Mouse (Mus musculus): ENCODE results near the gene Lrrc45.

Lrrc45 gene

DNA sequence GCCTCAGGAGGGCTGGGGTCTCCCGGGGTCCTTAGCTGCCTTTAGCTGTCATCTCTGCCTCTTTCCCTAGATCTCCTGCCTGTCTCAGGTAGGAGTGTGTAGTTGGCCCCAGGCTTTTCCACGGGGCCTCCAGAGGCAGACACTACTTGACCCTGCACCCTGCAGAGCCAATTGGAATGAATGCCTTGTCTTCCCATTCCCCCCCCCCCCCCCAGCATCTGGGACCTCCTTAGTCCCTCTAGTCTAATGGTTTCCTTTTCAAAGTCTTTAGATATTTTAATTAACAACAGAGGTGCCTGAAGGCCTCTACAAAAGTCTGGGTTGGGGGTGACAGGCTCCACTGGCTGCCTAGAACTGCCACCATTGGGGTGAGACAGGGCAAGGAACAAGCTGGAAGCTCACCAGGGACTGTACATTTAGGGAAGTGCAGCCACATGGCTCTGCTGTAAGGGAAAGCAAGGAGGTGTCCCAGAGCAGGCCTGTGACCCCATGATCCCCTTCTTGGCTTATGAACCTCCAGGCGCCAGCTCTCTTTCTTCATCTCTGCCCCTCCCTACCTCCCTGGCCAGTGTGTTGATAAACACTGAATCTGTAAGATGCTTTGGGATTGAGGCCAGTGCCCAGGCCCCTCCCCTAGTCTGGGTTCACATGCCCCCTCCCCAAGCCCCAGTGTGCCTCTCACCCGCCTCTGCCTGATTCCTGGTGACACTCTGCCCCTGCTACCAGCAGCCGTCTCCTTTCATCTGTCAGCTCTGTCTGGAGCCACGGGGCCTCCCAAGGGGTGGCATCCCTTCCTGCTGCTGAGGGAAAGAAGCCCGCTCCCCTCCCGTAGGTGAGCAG, 9.0 kb upstream of the Lrrc45 start:
- no peak for DNase-seq

DNA sequence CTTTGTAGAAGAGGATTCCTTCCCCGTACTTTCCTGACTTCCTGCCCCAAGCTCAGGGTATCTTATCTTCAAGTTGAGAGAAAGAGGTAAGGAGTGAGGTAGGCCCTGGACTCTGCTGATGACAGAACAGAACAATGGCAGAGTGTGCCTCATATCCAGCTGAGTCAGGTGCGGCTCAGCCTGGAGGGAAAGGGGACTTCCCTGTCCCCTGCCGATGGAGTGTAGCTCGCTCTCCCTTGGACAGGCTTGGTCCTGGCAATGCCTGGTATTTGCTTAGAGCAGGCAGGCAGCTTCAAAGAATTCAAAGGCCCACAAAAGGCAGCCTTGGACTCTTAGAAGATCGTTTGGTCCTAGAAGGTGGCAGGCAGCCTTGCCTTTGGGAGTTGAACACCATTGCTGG, 7.6 kb upstream of the Lrrc45 start:
- no peak for DNase-seq

DNA sequence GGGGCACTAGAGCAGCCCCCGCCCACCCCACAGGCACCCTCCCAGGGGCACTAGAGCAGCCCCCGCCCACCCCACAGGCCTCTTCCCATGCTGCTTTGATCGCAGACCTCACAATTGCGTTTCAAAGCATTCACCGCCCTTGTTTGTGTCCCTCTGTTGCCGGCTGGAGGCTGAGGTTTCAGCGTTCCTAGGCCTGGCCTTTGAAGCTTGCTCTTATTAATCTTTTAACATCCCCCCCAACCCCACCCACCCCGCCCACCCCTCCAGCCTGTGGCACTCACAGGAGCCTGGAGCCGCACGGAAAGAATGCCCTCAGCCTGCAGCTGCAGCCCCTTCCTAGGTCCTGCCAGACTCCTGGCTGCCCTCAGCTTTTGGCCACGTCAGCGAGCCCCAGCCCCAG, 6.5 kb upstream of the Lrrc45 start:
- no peak for DNase-seq

DNA sequence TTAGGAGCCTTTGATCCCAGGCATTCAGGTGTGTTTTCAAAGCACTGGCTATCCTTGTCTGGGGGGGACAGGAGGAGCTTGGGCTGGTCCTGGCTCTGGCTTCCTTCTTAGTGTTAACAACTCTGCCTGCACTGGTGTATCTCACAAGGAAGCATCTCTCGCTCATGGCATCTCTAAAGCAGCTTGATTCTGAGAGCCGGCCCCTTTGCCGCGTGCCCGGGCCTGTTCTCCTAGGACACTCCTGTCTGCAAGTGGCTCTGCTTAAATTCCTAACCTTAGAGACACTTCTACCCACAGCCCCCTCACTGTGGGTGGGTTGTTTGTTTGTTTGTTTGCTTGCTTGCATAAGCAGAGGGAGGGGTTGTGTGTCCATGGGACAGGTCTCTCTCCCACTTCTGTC, 5.8 kb upstream of the Lrrc45 start:
- DNase-seq, result no peak

DNA sequence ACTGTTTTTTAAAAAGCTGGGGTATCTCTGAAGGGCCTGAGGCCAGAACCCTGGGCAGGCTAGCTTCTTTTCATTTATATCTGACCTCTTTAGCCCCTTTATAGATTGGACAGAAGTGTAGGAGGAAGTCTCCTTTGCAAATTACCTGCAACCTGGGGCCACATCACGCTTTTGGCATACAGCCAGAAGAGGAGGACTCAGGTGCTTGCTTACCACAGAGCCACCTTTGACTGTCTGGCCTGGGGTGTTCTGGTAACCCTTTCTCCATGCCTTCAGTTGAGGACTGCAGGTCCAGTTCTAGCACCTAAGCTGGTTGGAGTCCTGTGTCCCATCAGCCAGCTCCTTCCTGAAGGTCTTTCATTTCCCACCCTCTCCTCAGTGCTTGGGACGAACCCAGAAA, 4.2 kb upstream of the Lrrc45 start:
- no peak for DNase-seq

DNA sequence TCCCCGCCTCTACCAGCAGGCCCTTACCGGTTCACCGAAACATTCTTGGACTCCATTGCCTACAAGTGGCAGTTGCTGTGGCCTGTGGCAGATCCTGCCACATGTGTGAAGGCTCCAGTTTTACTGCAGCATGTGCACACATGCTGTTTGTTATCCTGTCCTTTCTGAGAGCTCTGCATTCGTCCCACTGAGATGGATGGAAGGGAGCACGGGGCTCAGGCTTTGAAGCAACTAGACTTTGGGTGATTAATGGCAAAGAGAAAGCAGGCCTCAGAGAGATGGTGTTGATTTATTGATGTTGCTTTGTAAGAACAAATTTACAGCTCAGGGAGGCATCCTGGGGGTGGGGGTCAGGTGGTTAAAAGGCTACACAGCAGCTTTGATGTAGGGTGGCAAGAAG, 3.1 kb upstream of the Lrrc45 start:
- no peak for DNase-seq

DNA sequence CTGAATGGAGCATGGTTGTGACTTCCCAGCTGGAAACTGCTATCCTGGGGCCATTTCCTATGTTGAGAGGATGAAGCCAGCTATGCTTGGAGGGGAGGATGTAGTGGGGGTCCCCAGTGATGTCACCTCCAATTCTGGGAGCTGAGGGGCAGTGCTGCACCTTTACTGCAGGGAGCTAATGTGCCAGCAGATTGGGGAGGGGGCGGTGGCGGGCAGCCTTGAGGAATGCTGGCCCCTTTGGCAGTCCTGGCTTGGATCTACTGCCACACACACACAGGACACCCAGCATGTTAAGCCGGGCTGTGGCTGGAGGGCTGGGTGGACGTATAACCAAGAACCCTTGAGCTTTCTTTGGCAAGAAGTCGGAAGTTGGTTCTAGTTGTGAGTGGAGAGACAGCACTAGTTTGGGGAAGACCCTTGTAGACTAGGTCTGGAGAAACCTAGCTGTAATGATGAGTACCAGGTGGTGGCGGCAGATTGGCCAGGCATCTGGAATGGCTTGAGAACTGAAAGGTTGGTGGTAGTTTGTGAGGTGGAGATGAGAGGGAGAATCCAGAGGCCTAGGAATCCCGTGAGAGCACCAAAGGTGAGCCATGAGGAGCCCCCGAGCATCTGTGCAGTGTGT, 1.6 kb upstream of the Lrrc45 start:
- DNase-seq, result no peak

DNA sequence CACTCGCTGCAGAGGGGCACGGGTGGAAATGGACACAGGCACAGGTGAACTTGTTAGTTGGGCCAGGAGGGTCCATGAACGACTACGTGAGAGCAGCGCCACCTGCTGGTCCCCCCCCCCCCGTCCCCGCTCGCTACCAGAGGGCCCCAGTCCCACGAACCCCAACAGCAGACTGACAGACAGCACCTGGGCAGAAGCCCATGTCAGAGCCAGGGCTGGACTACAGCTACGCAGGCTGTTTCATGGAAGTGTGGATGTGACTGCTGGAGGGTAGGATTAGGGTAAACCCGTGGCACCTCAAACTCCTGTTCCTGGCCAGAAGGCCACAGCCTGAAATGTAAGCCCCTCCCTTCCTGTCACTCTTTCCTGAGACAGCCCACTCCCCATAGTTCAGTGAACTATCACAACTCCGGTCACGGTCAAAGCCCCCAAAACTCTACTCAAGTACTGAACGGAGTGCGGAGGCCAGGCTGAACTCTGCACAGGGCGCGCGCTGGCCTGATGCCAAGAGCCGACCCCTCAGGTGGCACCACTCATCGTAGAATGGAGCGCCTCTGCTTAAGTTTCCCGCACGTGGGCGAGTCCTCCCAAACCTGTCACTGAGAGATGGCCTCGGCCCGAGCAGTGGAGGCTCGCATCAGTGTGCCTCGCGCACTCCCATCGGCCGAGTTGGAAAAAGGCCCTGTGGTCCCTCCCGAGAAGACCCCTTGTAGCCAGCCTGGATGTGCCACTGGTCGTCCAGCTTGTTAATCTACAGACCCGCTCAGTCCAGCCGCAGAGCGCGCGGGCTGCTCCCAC, 755 bp upstream of the Lrrc45 start:
- no peak for DNase-seq

DNA sequence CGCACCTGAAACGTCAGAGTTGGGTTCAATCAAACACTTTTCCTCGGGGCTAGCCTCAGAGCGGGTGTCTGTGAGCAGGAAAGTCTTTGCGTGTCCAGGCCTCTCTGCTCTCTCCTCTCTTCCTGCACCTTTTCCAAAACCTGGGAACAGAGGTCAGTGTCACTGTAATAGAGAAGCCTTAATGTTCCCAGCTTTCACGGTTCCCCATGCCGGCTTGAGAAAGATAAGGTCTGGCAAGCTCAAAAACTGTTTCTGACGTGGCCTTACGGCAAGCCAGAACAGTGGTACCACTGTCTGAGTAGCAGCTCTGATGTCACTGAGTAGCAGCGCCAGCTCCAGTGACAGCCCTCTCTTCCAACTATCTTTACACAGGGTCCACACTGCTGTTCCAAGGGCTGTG, 821 bp downstream of the Lrrc45 start:
- no peak for DNase-seq

DNA sequence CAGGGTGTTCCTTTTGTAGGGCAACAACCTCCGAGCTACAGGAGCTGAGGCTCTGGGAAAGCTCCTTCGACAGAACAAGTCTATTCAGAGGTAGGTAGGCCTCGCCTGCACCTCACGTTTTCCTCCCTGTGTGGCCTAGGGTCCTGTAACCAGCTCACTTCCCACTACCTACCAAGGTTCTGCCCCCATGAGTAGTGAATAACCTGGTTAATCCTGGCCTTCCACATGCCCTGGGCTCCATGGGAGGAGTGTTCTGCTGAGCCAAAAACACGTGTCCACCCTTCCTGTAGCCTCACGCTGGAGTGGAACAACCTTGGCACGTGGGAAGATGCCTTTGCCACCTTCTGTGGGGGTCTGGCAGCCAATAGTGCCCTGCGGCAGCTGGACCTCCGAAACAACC, 1.4 kb downstream of the Lrrc45 start:
- no peak for DNase-seq

DNA sequence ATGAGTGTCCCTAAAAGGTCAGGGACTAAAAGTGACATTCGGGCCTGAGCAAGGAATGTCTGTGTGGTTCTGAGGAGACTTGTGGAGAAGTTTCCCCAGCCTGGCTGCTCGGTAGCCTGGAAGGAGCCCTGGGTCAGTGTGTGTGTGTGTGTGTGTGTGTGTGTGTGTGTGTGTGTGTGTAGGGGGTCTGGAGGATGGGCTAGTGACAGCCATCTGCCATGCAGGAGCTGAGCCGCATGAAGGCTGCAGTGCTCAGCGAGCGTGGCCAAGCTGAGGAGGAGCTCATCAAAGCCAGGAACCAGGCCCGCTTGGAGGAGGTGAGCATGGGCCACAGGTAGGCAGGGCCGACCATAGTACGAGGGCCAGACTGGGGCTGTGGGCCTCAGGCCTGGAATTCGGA, 5.5 kb downstream of the Lrrc45 start:
- DNase-seq, result no peak

DNA sequence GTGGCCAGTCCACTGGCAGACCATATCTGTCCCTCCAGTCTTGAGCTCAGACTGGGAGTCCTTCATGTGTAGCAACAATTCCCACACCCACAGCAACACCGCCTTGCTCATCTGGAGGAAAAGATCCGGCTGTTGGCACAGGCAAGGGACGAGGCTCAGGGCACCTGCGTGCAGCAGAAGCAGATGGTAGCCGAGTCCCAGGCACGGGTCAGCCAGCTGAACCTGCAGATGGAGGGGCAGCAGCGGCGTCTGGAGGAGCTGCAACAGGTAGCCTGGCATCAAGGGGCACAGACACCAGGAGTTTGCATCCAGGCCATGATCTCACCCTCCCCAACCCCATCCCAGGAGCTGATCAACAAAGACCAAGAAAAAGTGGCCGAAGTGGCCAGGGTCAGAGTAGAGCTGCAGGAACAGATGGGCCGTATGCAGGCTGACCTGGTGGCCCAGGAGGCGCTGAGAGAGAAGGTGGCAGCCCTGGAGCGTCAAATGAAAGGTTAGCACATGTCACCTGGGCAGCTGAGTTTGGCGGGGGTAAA, 6.2 kb downstream of the Lrrc45 start:
- DNase-seq, result no peak

DNA sequence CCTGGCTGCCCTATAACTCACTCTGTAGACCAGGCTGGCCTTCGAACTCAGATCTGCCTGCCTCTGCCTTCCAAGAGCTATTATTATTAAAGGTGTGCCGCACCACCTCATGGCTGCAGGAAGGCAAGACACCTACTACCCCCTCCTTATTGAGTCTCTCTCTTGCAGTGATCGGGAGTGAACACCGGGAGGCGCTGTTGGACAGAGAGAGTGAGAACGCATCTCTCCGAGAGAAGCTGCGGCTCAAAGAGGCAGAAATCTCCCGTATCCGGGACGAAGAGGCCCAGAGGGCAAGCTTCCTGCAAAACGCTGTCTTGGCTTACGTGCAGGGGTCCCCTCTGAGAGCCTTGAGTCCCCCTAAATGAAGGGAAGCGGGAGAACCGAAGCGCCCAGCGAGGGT, 6.7 kb downstream of the Lrrc45 start:
- peak; percentile 82 for DNase-seq

DNA sequence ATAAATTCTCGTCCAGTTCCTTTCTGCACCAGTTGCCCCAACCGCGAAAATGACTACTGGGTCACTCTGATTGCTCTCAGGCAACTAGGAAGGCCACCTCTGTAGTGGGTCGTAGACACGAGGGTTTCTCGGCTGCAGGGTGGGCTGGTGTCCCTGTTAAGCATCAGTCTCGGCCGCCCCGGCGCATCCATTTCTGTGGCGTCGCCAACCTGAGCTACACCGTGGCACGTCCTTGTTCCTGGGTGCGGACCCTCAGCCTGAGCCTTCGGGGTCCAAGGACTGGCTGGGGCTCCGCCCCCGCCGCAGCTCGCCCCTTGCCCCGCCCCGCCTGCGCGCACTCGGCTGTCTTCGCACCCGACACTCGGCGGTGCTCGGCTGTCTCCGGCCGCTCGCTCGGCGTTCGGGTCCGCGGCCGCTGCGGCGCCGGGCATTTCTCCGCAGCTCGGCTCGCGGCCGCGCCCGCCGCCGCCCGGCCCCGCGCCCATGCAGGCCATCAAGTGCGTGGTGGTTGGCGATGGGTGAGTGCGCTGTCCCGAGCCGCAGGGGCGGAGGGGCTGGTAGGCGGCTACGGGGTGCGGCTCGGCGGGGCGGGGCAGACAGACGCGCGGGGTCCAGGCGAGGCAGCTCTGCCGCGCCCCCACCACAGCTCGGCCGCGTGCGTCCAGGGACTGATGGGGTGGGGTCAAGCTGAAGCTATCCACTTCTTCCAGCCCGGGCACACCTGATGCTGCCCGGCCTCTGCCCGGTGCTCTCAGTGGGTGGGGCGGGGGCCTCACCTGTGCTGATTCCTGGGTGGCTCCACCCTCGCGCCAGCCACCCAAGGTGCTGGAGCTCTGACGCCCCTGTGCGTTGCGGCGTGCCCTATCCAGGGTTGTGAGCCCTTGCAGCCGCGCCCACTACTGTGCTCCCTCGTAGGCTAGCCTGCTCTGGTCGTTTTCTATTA, 7.7 kb downstream of the Lrrc45 start, which contains the start of gene Rac3:
Rac3 (plus strand) TSS at position 347 of the 943 bp plus-strand sequence.
- DNase-seq, result no peak

DNA sequence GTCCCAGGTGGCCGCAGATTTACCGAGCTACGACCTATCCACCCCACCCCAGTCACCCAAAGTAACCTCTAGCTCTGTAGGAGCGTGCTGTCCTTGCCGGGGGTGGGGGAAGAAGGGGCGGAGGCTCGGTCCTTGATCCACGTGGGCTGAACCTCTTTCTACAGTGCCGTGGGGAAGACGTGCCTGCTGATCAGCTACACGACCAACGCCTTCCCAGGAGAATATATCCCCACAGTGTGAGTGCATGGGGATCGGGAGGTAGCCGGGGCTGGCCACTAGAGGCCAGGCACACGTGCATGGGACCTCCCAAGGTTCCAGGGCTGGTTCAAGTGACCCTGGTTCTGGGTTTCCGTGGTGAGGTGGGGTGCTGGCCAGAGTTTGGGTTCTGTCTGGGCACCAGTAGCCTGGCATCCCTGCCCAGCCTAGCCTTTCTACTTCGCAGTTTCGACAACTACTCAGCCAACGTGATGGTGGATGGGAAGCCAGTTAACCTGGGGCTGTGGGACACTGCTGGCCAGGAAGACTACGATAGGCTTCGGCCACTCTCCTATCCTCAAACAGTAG, 8.4 kb downstream of the Lrrc45 start:
- no peak for DNase-seq

DNA sequence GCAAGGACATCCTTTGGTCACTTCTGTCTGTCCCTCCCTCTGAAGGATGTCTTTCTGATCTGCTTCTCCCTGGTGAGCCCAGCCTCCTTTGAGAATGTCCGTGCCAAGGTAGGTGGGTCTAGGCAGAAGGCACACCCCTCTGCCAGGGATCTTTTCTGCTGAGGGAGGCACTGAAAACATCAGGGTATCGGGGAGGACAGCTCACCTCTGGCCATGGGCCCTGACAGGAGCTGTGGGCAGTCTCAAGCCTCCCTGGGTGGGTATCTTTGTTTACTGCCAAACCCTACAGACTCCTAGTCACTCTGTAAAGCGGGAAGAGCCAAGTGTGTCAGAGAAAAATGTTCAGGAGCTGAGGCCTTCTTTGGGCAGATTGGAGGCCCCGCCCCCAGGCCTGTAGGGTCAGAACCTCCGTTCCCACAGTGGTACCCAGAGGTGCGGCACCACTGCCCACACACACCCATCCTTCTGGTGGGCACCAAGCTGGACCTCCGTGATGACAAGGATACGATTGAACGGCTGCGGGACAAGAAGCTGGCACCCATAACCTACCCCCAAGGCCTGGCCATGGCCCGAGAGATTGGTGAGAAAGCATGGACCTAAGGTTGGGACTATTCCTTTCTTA, 9.1 kb downstream of the Lrrc45 start:
- DNase-seq, result no peak

DNA sequence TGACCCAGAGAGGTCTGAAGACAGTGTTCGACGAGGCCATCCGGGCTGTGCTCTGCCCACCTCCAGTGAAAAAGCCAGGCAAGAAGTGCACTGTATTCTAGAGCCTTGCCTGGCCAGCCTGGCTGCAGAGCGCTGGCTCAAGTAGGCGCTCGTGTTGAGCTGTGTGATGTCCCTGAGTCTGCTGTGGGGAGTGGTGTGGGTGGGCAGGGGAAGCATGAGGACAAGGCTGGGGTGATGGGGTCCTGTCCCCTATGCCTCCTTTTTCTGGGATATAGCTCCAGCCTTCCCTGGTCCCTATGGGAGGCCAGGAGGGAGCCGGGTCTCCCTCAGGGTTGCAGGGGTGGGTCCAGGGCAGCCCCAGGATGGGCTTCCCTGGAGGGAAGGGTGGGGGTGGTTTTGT, 9.8 kb downstream of the Lrrc45 start:
- no peak for DNase-seq

DNA sequence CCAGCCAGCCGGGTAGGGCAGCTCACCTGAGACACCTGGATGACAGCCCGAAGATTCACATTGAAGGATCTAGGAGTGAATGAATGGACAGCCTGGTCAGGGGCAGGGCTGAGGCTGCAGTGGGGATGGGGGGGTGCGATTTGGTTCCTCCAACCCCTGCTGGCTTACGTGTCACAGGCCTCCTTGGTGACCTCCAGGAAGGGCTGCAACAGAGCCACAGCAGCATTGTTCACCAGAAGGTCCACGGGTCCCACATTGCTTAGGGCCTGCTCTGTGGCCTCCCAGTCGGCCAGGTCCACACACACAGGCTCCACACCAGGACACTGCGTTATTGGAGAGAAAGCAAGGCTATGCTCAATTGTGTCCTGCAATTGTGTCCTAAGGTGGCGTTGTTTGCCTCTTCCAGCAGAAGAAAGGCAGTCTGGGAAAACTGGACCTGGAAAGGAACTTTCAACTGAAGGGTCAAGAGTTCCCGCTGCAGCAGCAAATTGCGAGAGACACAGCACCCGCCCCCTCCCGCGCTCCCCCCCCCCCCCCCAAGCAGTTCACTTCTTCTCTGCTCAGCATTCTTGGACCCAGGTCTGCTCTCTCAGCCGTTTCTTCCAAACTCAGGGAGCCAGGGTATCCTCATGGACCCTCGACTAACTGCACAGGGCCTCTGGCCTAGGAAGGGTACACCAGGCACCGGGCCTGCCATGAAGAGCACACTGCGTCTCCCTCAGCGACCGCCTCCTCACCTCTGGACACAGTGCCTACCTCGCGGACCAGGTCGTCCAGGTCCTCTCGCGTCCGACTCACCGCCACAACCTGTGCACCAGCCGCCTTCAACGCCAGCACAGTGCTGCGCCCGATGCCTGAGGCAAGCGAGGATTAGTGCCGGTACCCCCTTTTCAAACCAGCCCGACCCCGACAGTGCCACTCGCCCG, 12.8 kb downstream of the Lrrc45 start:
- no peak for DNase-seq

DNA sequence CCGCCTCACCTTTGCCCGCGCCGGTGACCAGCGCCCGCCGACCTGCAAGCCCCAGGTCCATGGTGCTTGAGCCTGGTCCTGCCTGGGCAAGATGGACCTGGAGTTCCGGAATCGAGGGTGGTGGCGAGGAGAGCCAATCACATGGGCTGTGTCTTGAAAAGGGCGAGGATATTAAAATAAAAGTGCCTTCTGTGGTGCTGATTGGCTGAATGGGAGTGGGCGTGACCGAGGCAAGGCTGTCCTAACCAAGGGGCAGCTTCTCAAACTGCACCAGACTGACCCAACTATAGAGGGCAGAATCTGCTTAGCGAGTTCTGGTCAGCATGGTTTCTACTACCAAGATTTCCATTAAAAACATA, 13.4 kb downstream of the Lrrc45 start, which contains the start of gene Dcxr:
Dcxr (minus strand) TSS at position 113 of the 359 bp plus-strand sequence.
- peak; percentile 92 for DNase-seq

DNA sequence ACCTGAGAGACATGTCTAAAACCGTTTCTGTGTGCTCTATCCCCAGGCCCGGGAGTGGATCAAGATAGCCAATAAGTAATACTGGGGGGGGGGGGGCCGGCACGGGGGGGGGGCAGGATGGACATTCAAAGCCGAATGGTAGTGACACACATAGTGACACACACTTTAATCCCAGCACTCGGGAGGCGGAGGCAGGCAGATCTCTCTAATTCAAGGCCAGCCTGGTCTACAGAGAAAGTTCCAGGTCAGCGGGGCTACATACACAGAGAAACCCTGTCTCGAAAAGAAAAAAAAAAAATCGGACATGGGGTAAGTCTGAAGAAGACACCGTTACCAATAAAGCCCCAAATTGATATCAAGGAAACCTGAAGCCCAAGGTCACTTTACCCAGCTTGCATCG, 13.8 kb downstream of the Lrrc45 start:
- DNase-seq, result no peak

All from layer of hippocampus, adult 9-11 months (tissue).